Mouse (Mus musculus) left cerebral cortex, postnatal 25 days (tissue): Measurements from ENCODE around the gene Ppox. TPM values are rescaled to one million over a fixed set of nuclear protein-coding genes. Genes with fewer than 3 reads are reported as not detected.

ENCODE experiments used
- DNase-seq, 2 experiments: peaks; one replicate each; pipeline ENCODE4 v3.0.0; 2022; ENCODE audit warnings: low spot score in 2 of 2, mixed read lengths in 1 of 2
- intact Hi-C: fragments of 180-260 bp; cut with DNase I; formaldehyde crosslinking; loops from one replicate; pipeline ENCODE4 v1.15.1; 2025
- total RNA-seq, 2 experiments: library from RNA; stranded (reverse); gene quantifications; 2 replicates each; pipeline ENCODE4 v1.2.3; 2021

The Ppox gene
- total RNA-seq, 2 experiments from 2014 or later = 19.9 to 29.4 TPM

- no peak for DNase-seq
- intact Hi-C loops = no loop called here
Measured at GRCm38 (mm10) chr1:171271196-171271595, 9.8 kb downstream of the Ppox start.

- no peak for DNase-seq
- intact Hi-C loops = no loop called here
Measured at GRCm38 (mm10) chr1:171270573-171270900, 10.4 kb downstream of the Ppox start.

DNA sequence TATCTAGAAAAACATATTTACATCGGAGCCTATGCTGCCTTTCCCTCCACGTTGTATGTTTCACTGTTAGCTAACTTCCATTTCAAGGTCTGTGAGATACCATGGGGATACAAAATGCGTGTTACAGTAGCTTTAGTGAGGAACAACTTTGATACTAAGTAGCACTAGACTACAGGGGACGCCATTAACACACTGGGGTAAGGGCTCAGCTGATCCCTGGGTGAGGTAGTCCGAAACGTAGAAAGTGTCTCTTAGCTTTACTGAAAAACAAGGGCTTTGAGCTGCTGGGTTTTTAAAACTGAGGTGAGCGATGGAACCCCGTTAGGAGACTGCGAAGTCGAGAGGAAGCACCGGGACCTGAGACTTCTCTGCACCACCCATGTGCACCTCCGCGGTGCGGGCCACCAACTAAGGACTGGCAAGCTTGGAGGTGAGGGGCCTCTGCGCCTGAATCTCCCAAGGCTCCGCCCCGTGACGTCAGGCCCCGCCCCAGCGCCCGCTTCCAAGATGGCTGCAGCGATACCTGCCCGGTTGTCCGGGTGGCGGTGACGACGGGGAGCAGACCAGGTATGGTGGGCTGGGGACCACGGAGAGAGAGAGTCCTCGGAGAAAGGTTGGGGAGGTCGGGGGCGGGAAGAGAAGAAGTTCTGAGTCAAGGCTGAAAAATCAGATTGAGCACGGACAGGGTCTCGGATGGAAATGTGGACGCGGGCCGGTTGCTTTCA is 11.0 kb downstream of the Ppox start, which contains the start of gene B4galt3:
Gene B4galt3 (plus strand): TSS at position 481 of the 725 bp plus-strand sequence.
- intact Hi-C loops = no loop called here
- DNase-seq = peak; percentile 95 to 96

DNA sequence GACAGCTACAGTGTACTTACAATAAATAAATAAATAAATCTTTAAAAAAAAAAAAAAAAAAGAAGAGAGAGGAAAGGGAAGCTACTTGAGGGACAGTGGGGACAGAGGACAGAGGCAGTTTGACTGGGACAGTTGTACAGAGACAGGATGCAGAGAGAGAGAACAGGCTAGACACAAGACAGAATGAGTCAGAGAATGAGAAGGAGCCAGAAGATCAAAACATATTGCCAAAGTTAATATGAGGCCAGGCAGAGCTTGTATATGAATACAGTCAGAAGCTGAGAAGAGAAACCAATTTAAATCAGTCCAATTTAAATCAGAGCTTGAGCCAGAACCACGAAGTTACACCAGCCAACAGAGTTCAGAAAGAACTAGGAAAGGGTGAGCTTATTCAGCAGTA is 12.6 kb downstream of the Ppox start:
- DNase-seq = no peak

DNA sequence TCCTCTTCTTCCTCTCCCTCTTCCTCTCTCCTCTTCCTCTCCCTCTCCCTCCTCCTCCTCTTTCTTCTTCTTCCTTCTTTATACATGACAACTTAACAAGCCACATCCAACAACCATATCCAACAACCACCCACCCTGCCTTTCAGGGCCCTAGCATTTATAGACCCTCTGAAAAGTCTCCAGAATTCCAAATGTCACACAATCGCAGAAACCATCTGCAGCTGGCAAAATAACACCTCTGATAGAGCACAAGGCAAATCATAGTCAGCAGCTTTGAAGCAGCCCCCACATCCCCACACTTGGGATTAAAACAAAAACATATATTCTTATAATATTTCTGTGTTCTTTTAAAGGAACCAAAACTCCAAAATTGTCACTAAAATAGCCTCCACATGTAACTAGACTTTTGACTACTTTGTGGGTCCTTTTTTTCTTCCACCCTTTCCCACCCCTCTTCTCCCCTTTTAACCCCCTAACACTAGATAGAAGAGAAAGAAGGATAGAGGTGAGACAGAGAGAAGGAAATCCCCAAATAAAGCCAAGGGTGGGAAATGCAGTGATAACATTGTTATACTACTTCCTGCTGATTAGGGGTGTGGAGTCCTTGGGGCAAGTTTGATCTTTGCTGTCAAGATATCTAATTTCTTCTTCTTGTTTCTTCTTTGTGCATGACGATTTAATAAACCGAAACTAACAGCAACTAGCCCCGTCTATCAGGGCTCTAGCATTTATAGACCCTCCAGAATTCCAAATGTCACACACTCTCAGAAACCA is 14.8 kb downstream of the Ppox start:
- DNase-seq = peak in 1 of 2 experiments; percentile 84
- intact Hi-C loops = no loop called here

More for the DNA sequence above, 12.6 kb downstream of the Ppox start:
- intact Hi-C loops = no loop called here

DNA sequence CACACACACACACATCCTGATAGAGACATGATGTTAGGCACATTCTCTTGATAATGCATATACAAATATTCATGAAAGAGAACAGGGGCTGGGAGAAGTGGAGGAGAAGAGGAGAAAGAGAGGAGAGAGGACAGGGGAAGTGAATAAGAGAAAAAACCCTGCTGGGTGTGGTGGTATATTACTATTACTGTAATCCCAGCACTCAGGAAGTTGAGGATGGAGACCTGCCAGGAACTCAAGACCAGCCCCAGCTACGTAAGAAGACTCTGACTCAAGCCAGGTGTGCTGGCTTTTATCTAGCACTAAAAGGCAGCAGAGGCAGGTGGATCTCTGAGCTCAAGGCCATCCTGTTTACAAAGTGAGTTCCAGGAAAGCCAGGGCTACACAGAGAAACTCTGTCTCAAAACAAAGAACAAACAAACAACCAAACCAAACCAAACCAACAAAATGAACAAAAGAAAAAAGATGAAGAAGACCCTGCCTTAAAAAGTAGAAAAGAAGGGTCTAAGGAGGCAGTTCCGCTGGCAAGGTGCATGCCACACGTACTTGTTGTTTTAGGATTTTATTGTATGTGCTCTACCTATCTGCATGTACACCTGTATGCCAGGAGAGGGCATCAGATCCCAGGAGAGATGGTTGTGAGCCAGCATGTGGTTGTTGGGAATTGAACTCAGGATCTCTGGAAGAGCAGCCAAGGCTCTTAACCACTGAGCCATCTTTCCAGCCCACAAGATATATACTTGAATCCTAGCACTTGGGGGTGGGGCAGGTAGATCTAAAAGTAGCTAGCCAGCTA is 17.1 kb downstream of the Ppox start:
- intact Hi-C loops = no loop called here

GRCm38 (mm10) chr1:171263185-171263611 is 17.8 kb downstream of the Ppox start:
- intact Hi-C loops = no loop called here
- DNase-seq = peak; percentile 42 to 76

More for the DNA sequence above, 17.1 kb downstream of the Ppox start:
- no peak for DNase-seq

- DNase-seq = peak; percentile 83 to 95
Measured at GRCm38 (mm10) chr1:171262594-171263130, 18.3 kb downstream of the Ppox start.

DNA sequence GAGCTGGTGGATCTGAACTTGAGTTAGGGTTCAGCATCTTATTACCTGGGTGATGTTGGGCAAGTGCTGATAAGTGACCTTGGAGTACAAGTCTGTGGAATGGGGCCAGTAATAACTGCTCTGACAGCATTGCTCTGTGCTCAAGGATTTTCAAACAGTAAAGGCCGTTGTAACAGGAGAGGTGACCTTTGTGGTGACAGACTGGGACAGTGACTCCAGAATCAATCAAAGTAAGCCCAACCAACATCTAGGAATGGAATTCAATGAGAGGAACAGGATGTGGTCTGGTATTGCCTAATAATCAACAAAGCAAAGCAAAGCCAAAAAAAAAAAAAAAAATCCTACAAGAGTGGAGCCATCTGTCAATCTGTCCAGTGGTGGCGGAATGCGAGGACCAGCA is 20.7 kb downstream of the Ppox start:
- no peak for DNase-seq
- intact Hi-C loops = no loop called here

More at GRCm38 (mm10) chr1:171262594-171263130, 18.3 kb downstream of the Ppox start:
- intact Hi-C loops = no loop called here

GRCm38 (mm10) chr1:171258921-171259320 is 22.1 kb downstream of the Ppox start:
- intact Hi-C loops = loop anchor here (5.0 to 10.0 kb wide), 2 partner anchors 147 to 364 kb away; partner anchors contain the start of gene Cfap126
- no peak for DNase-seq

- DNase-seq = no peak
- intact Hi-C loops = loop anchor here (5.0 to 10.0 kb wide), 2 partner anchors 145 to 363 kb away; partner anchors contain the start of gene Cfap126
Measured at GRCm38 (mm10) chr1:171257781-171258180, 23.2 kb downstream of the Ppox start.

GRCm38 (mm10) chr1:171256937-171257548 is 23.9 kb downstream of the Ppox start:
- intact Hi-C loops = loop anchor here (5.0 to 10.0 kb wide), 2 partner anchors 145 to 362 kb away; partner anchors contain the start of gene Cfap126
- peak; percentile 62 to 71 for DNase-seq

DNA sequence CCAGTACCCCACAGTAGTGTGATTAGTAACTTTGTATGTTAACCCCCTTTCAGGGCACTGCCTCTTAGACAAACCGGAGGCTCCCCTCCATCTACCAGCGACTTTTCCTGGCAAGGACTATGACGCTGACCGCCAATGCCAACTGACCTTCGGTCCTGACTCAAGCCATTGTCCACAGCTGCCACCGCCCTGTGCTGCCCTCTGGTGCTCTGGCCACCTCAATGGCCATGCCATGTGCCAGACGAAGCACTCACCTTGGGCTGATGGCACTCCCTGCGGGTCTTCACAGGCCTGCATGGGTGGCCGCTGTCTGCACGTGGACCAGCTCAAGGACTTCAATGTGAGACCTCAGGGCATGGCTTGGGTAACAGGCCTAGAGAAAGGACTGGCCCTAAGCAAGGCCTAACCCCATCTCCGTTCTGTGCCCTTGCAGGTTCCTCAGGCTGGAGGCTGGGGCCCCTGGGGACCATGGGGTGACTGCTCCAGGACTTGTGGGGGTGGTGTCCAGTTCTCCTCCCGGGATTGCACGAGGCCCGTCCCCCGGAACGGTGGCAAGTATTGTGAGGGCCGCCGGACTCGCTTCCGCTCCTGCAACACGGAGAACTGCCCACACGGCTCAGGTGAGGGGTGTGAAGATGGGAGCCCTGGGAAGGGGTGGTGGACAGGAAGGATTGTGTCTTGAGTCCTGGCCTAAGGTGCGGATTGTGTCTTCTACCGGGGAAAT is 24.7 kb downstream of the Ppox start:
- intact Hi-C loops = loop anchor here (5.0 to 10.0 kb wide), 2 partner anchors 144 to 361 kb away; partner anchors contain the start of gene Cfap126

GRCm38 (mm10) chr1:171252415-171252814 is 28.6 kb downstream of the Ppox start:
- no peak for DNase-seq
- intact Hi-C loops = loop anchor here (10.0 kb wide), 1 partner anchor 358 kb away; no protein-coding TSS in a partner anchor

More for the DNA sequence above, 24.7 kb downstream of the Ppox start:
- DNase-seq = no peak

DNA sequence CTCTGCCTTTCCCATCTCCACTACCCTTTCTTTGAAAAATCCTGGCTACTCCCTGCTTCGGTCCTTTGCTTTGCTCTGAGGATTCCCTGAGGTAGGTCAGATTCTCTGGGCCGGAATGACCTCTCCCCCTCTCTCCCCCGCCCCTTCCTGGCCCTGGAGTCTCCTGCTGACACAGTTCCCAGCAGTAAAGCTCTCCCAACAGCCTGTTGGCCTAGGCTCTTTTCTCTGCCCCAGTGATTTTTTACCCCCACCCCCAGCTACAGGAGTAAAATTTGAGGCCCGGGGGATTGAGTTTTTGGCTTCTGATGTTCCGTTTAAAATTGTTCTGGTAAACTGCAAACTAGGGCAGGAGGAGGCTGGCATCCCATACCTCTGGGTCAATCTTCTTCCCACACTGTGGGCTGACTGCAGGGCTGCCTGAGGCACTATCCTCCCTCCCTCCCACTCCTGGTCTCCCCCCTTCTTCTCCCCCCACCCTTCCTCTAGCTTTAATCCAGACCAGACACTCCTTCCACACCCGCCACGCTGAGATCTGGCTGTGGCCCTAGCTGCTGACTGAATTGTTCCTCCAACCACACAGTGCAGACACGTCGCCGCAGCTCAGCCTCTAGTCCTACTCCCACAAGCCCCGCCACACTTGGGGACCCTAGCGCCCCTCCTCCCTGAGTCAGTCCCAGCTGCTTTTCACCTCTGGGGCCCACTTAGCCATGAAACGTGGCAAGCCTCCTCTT is 29.2 kb downstream of the Ppox start:
- intact Hi-C loops = loop anchor here (10.0 kb wide), 1 partner anchor 357 kb away; no protein-coding TSS in a partner anchor
- DNase-seq = no peak

DNA sequence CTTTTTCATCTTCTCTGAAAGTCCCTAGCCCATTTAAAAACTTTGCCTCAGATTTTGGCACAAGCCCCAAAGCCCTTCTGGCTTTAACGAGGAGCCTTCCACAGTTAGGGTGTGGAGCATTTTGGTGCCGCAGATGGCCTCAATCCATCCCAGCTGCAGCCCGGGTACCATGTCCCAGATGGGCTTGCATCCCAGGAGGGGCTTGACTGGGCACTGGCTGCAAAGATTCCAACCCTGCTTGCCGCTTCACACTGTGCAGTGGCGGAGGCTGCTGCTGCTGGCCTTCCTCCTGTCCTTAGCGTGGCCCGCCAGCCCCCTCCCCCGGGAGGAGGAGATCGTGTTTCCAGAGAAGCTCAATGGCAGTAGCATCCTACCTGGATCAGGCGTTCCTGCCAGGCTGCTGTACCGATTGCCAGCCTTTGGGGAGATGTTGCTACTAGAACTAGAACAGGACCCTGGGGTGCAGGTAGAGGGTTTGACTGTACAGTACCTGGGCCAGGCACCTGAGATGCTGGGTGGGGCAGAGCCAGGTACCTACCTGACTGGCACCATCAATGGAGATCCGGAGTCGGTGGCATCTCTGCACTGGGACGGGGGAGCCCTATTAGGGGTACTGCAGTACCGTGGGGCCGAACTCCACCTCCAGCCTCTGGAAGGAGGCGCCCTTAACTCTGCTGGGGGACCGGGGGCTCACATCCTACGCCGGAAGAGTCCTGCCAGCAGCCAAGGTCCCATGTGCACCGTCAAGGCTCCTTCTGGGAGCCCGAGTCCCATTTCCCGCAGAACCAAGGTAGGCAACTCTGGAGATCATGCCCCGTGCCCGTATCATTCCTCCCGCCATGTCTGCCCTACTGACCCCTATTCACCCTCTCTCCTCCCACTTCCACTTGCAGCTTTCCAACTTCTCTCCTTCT is 30.0 kb downstream of the Ppox start, which contains the start of gene Ndufs2:
Gene Ndufs2 (minus strand): TSS at position 709 of the 914 bp plus-strand sequence.
- DNase-seq = no peak
- intact Hi-C loops = loop anchor here (10.0 kb wide), 1 partner anchor 356 kb away; no protein-coding TSS in a partner anchor
